Mouse (Mus musculus) large intestine, adult 2 months (tissue): ENCODE measurements around the gene Vmn1r25. TPM values are rescaled to one million over a fixed set of nuclear protein-coding genes. Genes with fewer than 3 reads are reported as not detected.
"Not testable (repeated sequence)": the region's sequence is repeated elsewhere in the genome, so short reads cannot be mapped to it uniquely, and the experiment has no call there.

ENCODE experiments used
- DNase-seq: peaks from one replicate; pipeline ENCODE4 v3.0.0-alpha.2; 2012; ENCODE audit warnings: low read depth, low spot score
- WGBS: fragments of 180-500 bp; shearing (Covaris S2); methylation state at CpG from one replicate; pipeline ENCODE4 v1.1.7; 2018; 5-methylcytosine and 5-hydroxymethylcytosine counted together
- polyA plus RNA-seq: library from polyadenylated mRNA; depleted of rRNA; stranded (reverse); fragments of >200 nt; gene quantifications from 2 replicates; pipeline ENCODE4 v1.2.3, GENCODE M21; 2012; rRNA removed

Vmn1r25 gene
- not detected in 2 replicates for polyA plus RNA-seq

- no peak for DNase-seq
- WGBS: 51% methylated on average over 3 of the region's 3 CpGs
Measured at GRCm38 (mm10) chr6:57980710-57981109, at the start of gene Vmn1r25. Gene Vmn1r25, minus strand, starts transcription at chr6:57980810.

DNA sequence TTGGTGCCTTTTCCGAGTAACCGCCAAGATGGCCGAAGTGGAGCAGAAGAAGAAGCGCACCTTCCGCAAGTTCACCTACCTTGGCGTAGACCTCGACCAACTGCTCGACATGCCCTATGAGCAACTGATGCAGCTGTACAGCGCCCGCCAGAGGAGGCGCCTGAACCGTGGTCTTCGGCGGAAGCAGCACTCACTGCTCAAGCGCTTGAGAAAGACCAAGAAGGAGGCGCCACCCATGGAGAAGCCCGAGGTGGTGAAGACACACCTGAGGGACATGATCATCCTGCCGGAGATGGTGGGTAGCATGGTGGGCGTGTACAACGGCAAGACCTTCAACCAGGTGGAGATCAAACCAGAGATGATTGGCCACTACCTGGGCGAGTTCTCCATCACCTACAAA, 36.9 kb upstream of the Vmn1r25 start:
- DNase-seq: not testable (repeated sequence)
- 89% methylated on average over 21 of the region's 21 CpGs for WGBS

DNA sequence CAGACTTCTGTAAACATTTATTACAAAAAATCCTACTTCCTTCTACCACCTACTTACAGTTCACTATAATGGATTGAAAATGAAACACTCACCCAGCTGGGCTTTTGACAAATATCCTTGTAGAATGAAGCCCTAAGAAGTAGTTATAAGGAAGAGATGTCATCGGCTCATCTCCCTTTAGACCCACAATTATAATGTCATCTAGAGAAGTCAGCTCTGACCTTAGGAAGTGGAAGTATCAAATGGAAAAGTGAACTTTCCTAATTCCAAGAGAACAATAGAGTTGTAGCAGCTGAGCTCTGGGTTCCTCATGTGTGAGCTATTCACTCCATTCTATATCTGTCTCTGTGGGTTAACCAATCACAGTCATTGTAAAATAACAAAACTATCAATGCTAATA, 34.4 kb upstream of the Vmn1r25 start, which contains the start of gene Vmn1r26:
Gene Vmn1r26, minus strand, starts transcription at position 101 of the 400 bp plus-strand sequence.
- 87% methylated on average over 1 of the region's 1 CpGs for WGBS
- DNase-seq: no peak

GRCm38 (mm10) chr6:57961403-57961802, 19.2 kb downstream of the Vmn1r25 start, which contains the start of gene Vmn1r24:
Gene Vmn1r24, minus strand, starts transcription at chr6:57961503.
- not testable (repeated sequence) for DNase-seq
- 51% methylated on average over 1 of the region's 1 CpGs for WGBS

Other genes with a start within 250 kb of the Vmn1r25 start
- 12.4 and 15.3 TPM in 2 replicates for gene Vopp1, start 155.7 kb downstream of the Vmn1r25 start, polyA plus RNA-seq
- gene Vmn1r21, start 130.5 kb downstream of the Vmn1r25 start, polyA plus RNA-seq: not detected in 2 replicates
- not detected in 2 replicates for gene Vmn1r22, start 72.8 kb downstream of the Vmn1r25 start, polyA plus RNA-seq
- not detected in 2 replicates for gene Vmn1r23, start 54.0 kb downstream of the Vmn1r25 start, polyA plus RNA-seq
- gene Vmn1r24, start 19.3 kb downstream of the Vmn1r25 start, polyA plus RNA-seq: not detected in 2 replicates
- gene Vmn1r26, start 34.3 kb upstream of the Vmn1r25 start, polyA plus RNA-seq: not detected in 2 replicates
- gene Vmn1r27, start 238.0 kb upstream of the Vmn1r25 start, polyA plus RNA-seq: not detected in 2 replicates